Mouse (Mus musculus) myocyte (in vitro differentiated cells): Measurements from ENCODE around the gene Rftn1.

Experiments
- CEBPB ChIP-seq: IDR thresholded peaks from 2 replicates; pipeline ENCODE4 v1.6.1; 2011; ENCODE audit warnings: mild to moderate bottlenecking, moderate library complexity; ENCODE audit not compliant: poor library complexity, insufficient read depth, severe bottlenecking
- E2F4 ChIP-seq: IDR thresholded peaks from one replicate; pipeline ENCODE4 v1.6.1; 2011; ENCODE audit warnings: mild to moderate bottlenecking, control low read depth, moderate library complexity; ENCODE audit not compliant: insufficient read depth
- MAX ChIP-seq: IDR thresholded peaks from one replicate; pipeline ENCODE4 v1.6.1; 2011; ENCODE audit warnings: low read depth, mild to moderate bottlenecking, control low read depth
- MYOD1 ChIP-seq, 3 experiments: IDR thresholded peaks; one replicate each; pipeline ENCODE4 v1.6.1; 2011; ENCODE audit warnings: control low read depth in 2 of 3, low read depth in 2 of 3, mild to moderate bottlenecking in 2 of 3, moderate library complexity in 1 of 3; ENCODE audit not compliant: insufficient read length in 2 of 3, control insufficient read depth in 1 of 3
- MYOG ChIP-seq, 3 experiments: IDR thresholded peaks; one replicate each; pipeline ENCODE4 v1.6.1; 2011; ENCODE audit warnings: control low read depth in 2 of 3, low read depth in 2 of 3, mild to moderate bottlenecking in 2 of 3; ENCODE audit not compliant: insufficient read length in 2 of 3, control insufficient read depth in 1 of 3, insufficient read depth in 1 of 3
- POLR2A ChIP-seq: IDR thresholded peaks from one replicate; pipeline ENCODE4 v1.6.1; 2011; ENCODE audit warnings: low read depth, mild to moderate bottlenecking, control low read depth, moderate library complexity; ENCODE audit not compliant: insufficient read length
- POLR2AphosphoS2 ChIP-seq: IDR thresholded peaks from one replicate; pipeline ENCODE4 v1.6.1; 2011; ENCODE audit warnings: low read depth, control low read depth; ENCODE audit not compliant: insufficient read length
- REST ChIP-seq: IDR thresholded peaks from one replicate; pipeline ENCODE4 v1.6.1; 2011; ENCODE audit warnings: mild to moderate bottlenecking, control low read depth, moderate library complexity; ENCODE audit not compliant: insufficient read depth, insufficient read length
- SRF ChIP-seq: IDR thresholded peaks from one replicate; pipeline ENCODE4 v1.6.1; 2011; ENCODE audit warnings: low read depth; ENCODE audit not compliant: control insufficient read depth, insufficient read length
- TCF12 ChIP-seq: IDR thresholded peaks from one replicate; pipeline ENCODE4 v1.6.1; 2011; ENCODE audit warnings: mild to moderate bottlenecking, control low read depth; ENCODE audit not compliant: poor library complexity, insufficient read depth, severe bottlenecking
- TCF3 ChIP-seq: IDR thresholded peaks from one replicate; pipeline ENCODE4 v1.6.1; 2011; ENCODE audit warnings: low read depth, control low read depth; ENCODE audit not compliant: insufficient read length
- USF1 ChIP-seq: IDR thresholded peaks from one replicate; pipeline ENCODE4 v1.6.1; 2011; ENCODE audit warnings: low read depth, mild to moderate bottlenecking, control low read depth, moderate library complexity

DNA sequence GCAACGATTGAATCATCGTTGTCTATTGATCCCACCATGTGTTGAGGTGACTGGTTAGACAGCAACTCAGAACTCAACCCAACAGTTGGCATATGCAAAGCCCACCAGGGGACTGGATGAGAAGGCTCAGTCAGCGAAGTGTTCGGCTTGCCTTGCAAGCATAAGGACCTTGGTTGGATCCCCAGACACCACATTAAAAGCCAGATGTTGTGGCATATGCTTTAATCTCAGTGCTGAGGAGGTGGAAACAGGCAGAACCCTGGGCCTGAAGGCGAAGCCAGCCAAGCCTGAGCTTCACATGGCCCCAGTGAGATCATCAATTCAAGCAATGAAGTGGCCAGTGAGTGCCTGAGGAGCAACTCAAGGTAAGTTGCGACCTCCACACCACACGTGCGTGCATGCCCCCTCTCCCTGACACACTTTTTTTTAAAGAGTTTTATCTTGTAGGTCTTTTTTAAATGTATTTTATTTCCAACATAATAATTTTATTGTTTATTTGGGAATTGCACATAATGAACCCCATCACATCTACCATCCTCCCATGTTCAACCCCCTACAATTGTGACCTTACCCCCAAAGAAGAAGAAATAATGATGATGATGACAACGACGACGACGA lies 11.5 kb upstream of the Rftn1 start:
- TF ChIP-seq POLR2A (no peak), TCF3 (no peak), TCF12 (no peak), MYOD1 (IDR thresholded peaks at IDR 0.05; ENCODE audit: control insufficient read depth in 1 of 3, insufficient read length in 2 of 3, low read depth in 2 of 3) (no peak), USF1 (no peak), SRF (no peak), MAX (no peak), E2F4 (no peak), POLR2AphosphoS2 (no peak), REST (no peak), MYOG (IDR thresholded peaks at IDR 0.05; ENCODE audit: control insufficient read depth in 1 of 3, insufficient read depth in 1 of 3, insufficient read length in 2 of 3, low read depth in 2 of 3) (no peak), CEBPB (no peak)
